Mouse (Mus musculus) hematopoietic stem cell, adult 5-6 weeks (primary cell): ENCODE results near the gene Zfp760. TPM values are rescaled to one million over a fixed set of nuclear protein-coding genes. Genes with fewer than 3 reads are reported as not detected.

Experiments
- total RNA-seq: library from RNA; stranded (forward); fragments of 172-1452, 232-1000 nt; gene quantifications from 2 replicates; pipeline ENCODE4 v1.2.3, GENCODE M21; 2017

Zfp760 gene
- total RNA-seq, 1 experiment from 2014 or later: 11.5 TPM

Other genes with a start within 250 kb of the Zfp760 start
- 19.3 and 19.5 TPM in 2 replicates for gene Zfp53, start 218.7 kb upstream of the Zfp760 start, total RNA-seq
- gene Zfp52, start 172.2 kb upstream of the Zfp760 start, total RNA-seq: 37.0 and 59.6 TPM in 2 replicates
- gene Zfp948, start 140.7 kb upstream of the Zfp760 start, total RNA-seq: 2.0 and 3.5 TPM in 2 replicates
- gene Zfp983, start 57.1 kb upstream of the Zfp760 start, total RNA-seq: 3.9 TPM in 2 replicates
- gene Gm10226, start 15.9 kb upstream of the Zfp760 start, total RNA-seq: 11.2 TPM in 1 of 2 replicates, not detected in the other
- gene Zfp229, start 23.1 kb downstream of the Zfp760 start, total RNA-seq: 8.8 and 10.1 TPM in 2 replicates
- gene Zfp820, start 138.0 kb downstream of the Zfp760 start, total RNA-seq: 11.9 and 13.0 TPM in 2 replicates
- 3.4 and 6.3 TPM in 2 replicates for gene Zfp995, start 202.2 kb downstream of the Zfp760 start, total RNA-seq